Mouse (Mus musculus) liver, adult 2 months (tissue): ENCODE data around the gene Eif3k. TPM values are rescaled to one million over a fixed set of nuclear protein-coding genes. Genes with fewer than 3 reads are reported as not detected.
A peak's percentile ranks its signal among the peaks of the same experiment; 100 is the strongest.

Source experiments
- DNase-seq: peaks from one replicate; pipeline ENCODE4 v3.0.0-alpha.2; 2011; ENCODE audit warnings: low read depth, low spot score; ENCODE audit errors: extremely low read depth
- H3K27ac ChIP-seq: fragments of 200-500 bp; replicated peaks from 2 replicates; pipeline ENCODE4 v1.5.1; 2012; ENCODE audit warnings: low read depth, mild to moderate bottlenecking, control low read depth, inconsistent platforms, low read length; ENCODE audit not compliant: insufficient read depth
- H3K27me3 ChIP-seq: fragments of 200-500 bp; 2 replicates; pipeline ENCODE4 v1.6.1; 2012; ENCODE audit warnings: mild to moderate bottlenecking, moderate library complexity, low read length, inconsistent platforms; ENCODE audit not compliant: control insufficient read depth, insufficient read depth
- H3K36me3 ChIP-seq: fragments of 200-500 bp; 2 replicates; pipeline ENCODE4 v1.6.1; 2012; ENCODE audit warnings: low read length, inconsistent platforms; ENCODE audit not compliant: control insufficient read depth, insufficient read depth
- H3K4me1 ChIP-seq: fragments of 200-500 bp; 2 replicates; pipeline ENCODE4 v1.6.1; 2011; ENCODE audit warnings: low read length; ENCODE audit not compliant: control insufficient read depth, insufficient read depth
- H3K4me3 ChIP-seq: fragments of 200-500 bp; 2 replicates; pipeline ENCODE4 v1.5.1; 2011; ENCODE audit warnings: low read depth, mild to moderate bottlenecking, control low read depth, low read length, moderate library complexity; ENCODE audit not compliant: insufficient read depth
- H3K79me2 ChIP-seq: fragments of 200-500 bp; 2 replicates; pipeline ENCODE4 v1.6.1; 2012; ENCODE audit warnings: inconsistent platforms, mild to moderate bottlenecking, low read length, moderate library complexity; ENCODE audit not compliant: control insufficient read depth, insufficient read depth
- H3K9ac ChIP-seq: fragments of 200-500 bp; 2 replicates; pipeline ENCODE4 v1.6.1; 2012; ENCODE audit warnings: low read depth, mild to moderate bottlenecking, control low read depth, inconsistent platforms, low read length
- CTCF ChIP-seq: fragments of 200-500 bp; IDR thresholded peaks from 2 replicates; pipeline ENCODE4 v1.5.1; 2011; ENCODE audit warnings: low read depth, low read length, control low read depth
- POLR2A ChIP-seq: fragments of 200-500 bp; IDR thresholded peaks from 2 replicates; pipeline ENCODE4 v1.6.1; 2011; ENCODE audit warnings: low read length, control low read depth; ENCODE audit not compliant: insufficient read depth; ENCODE audit errors: extremely low read depth
- WGBS: fragments of 180-500 bp; shearing (Covaris S2); methylation state at CpG from one replicate; pipeline ENCODE4 v1.1.7; 2018; 5-methylcytosine and 5-hydroxymethylcytosine counted together
- polyA plus RNA-seq: library from polyadenylated mRNA; depleted of rRNA; stranded (reverse); fragments of >200 nt; gene quantifications from 2 replicates; pipeline ENCODE4 v1.2.3, GENCODE M21; 2012
- total RNA-seq: library from RNA; depleted of rRNA; stranded (reverse); fragments of >200 nt; gene quantifications from 2 replicates; pipeline ENCODE4 v1.2.3, GENCODE M21; 2014

Gene Eif3k
- total and polyA plus RNA-seq, 2 experiments, result 64.8 to 91.2 TPM

DNA sequence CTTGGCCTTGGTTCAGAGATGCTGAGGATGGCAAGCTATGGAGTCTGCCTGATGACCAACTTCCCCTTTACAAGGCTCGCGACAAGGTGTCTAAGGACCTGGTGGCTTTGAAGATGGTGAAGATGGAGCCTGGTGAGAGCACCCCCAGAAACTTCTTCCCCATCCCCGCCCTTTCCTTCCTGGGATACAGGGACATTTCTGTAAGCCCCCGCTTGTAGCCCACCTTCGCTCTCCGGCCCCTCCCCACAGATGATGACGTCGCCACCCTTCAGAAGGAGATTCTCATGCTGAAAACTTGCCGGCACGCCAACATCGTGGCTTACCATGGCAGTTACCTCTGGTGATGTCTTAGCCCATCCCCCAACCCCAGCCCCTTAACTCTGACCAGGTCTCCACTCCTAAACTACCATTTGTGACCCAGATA, 1.5 kb upstream of the Eif3k start:
- Histone ChIP-seq H3K4me3 (peak overlapping the region; percentile 1; the same call in 1 of the 2 replicates), H3K9ac (no peak overlapping the region), H3K4me1 (peaks cover 11% of the 10 kb centered on the region), H3K27me3 (no peaks in the 10 kb centered on the region), H3K27ac (no peak overlapping the region), H3K36me3 (peaks cover 1% of the 10 kb centered on the region; the same call in 1 of the 2 replicates), H3K79me2 (peaks cover 5% of the 10 kb centered on the region; the same call in 1 of the 2 replicates)
- TF ChIP-seq CTCF, result no peak
- WGBS, result 66% methylated on average over 11 of the region's 11 CpGs
- DNase-seq, result no peak

DNA sequence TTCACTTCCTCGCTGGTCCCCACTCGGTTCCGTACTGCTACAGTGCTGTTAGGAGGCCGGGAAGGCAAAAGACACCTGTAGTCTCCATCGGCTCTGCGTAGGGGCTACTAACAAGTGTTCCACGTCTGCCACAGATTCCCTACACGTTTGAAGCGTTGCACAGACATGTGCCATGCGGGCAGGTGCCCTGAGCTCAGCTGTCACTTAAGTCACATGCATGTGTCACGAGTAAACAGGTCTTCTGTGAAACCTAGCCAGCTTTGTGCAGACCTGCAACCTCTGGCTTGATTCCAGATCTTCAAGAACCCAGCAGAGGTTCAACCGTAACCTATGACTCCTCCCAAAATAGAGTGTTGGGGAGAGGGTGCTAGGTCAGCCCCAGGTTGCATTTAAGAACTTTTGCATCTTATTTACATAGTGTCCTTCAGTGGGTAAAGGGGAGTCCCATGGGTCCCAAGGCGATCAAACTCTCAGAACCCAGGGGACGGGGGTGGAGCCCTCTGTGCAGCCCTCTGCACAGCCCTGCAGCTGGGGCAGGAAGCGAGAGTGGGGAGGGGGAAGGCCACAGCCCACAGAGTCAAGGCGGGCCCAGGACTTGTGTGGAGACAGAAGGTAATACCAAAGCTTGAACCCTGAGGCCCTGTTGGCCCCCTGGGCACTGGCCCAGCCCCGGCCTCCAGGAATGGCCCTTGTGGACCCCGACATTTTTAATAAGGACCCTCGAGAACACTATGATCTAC, 780 bp upstream of the Eif3k start:
- Histone ChIP-seq H3K79me2 (peaks cover 5% of the 10 kb centered on the region; the same call in 1 of the 2 replicates), H3K27ac (peak overlapping the region; percentile 39), H3K27me3 (no peaks in the 10 kb centered on the region), H3K36me3 (peaks cover 1% of the 10 kb centered on the region; the same call in 1 of the 2 replicates), H3K9ac (peak overlapping the region; percentile 71), H3K4me1 (peaks cover 14% of the 10 kb centered on the region), H3K4me3 (peak overlapping the region; percentile 43; the same call in 1 of the 2 replicates)
- 21% methylated on average over 19 of the region's 19 CpGs for WGBS
- TF ChIP-seq POLR2A (no peak), CTCF (no peak)
- DNase-seq, result peak; percentile 28

DNA sequence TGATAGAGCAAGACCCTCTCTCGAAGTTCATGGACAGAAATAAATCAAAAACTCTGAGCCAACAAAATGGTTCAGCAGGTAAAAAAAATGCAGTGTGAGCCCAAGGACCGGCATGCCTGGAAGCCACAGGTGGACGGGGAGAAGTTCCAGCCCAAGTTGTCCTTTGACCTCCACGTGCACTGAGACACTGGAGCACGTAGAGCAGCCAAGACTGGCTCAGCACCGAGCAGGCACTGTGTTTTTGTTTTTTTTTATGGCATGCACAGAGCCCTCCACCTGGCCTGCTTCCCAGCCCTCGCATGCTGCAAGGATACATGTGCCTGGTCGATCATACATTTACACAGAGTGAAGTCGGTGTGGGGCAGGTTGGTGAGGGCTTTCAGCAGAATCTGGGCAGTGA, 4.1 kb downstream of the Eif3k start:
- TF ChIP-seq CTCF (no peak), POLR2A (no peak)
- no peak overlapping the region for H3K9ac ChIP-seq
- peaks cover 5% of the 10 kb centered on the region; the same call in 1 of the 2 replicates for H3K36me3 ChIP-seq
- DNase-seq, result peak; percentile 94
- 20% methylated on average over 9 of the region's 9 CpGs for WGBS
- H3K27ac ChIP-seq, result peak overlapping the region; percentile 70
- H3K4me1 ChIP-seq, result peaks cover 17% of the 10 kb centered on the region
- no peak overlapping the region for H3K4me3 ChIP-seq
- peaks cover 5% of the 10 kb centered on the region; the same call in 1 of the 2 replicates for H3K79me2 ChIP-seq
- no peaks in the 10 kb centered on the region for H3K27me3 ChIP-seq

DNA sequence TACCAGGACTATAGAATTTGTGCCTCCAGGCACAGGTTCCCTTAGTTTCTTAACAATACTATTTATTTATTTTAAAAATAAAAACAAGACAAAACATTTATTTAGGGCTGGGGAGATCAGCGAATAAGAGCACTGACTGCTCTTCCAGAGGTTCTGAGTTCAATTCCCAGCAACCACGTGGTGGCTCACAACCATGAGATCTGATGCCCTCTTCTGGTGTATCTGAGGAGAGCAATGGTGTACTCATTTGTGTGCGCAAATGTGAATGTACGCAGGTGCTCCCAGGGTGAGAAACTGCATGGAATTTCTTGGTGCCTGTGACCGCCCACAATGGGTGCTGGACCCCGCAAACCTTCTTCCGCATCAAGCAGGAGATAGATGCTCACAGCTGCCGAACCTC, 8.6 kb downstream of the Eif3k start:
- peak; percentile 31; the same call in 1 of the 2 replicates for TF ChIP-seq CTCF
- no peak for TF ChIP-seq POLR2A
- H3K9ac ChIP-seq, result no peak overlapping the region
- H3K27ac ChIP-seq, result no peak overlapping the region
- peaks cover 25% of the 10 kb centered on the region; the same call in 1 of the 2 replicates for H3K4me1 ChIP-seq
- peaks cover 4% of the 10 kb centered on the region for H3K36me3 ChIP-seq
- no peak overlapping the region for H3K4me3 ChIP-seq
- 78% methylated on average over 8 of the region's 8 CpGs for WGBS
- no peaks in the 10 kb centered on the region; the same call in 1 of the 2 replicates for H3K79me2 ChIP-seq
- H3K27me3 ChIP-seq, result no peaks in the 10 kb centered on the region
- peak; percentile 44 for DNase-seq

DNA sequence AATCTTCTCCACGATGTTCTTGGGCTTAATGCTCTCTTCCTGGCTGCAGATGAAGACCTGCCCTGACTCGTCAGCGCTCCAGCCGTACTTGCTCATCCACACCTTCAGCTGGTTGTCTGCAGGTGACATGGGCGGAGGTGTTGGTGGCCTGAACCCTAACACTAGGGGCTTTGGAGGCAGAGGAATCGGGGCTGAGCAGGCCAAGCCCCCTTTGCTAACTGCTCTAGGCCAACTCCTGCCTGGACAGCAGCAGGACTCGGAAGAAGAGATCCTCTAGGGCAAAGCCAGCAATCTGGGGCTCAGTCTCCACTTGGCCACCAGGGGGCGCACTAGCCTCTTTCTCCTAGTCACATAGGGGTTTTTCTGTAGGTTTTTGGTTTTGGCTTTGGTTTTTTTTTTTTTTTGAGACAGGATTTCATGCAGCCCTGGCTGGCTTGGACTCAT, 9.1 kb downstream of the Eif3k start:
- H3K4me1 ChIP-seq, result peaks cover 23% of the 10 kb centered on the region; the same call in 1 of the 2 replicates
- H3K27ac ChIP-seq, result no peak overlapping the region
- H3K4me3 ChIP-seq, result no peak overlapping the region
- 70% methylated on average over 8 of the region's 8 CpGs for WGBS
- peaks cover 4% of the 10 kb centered on the region for H3K36me3 ChIP-seq
- H3K27me3 ChIP-seq, result no peaks in the 10 kb centered on the region
- no peak for DNase-seq
- TF ChIP-seq CTCF (peak; percentile 86), POLR2A (no peak)
- no peak overlapping the region for H3K9ac ChIP-seq
- no peaks in the 10 kb centered on the region; the same call in 1 of the 2 replicates for H3K79me2 ChIP-seq

DNA sequence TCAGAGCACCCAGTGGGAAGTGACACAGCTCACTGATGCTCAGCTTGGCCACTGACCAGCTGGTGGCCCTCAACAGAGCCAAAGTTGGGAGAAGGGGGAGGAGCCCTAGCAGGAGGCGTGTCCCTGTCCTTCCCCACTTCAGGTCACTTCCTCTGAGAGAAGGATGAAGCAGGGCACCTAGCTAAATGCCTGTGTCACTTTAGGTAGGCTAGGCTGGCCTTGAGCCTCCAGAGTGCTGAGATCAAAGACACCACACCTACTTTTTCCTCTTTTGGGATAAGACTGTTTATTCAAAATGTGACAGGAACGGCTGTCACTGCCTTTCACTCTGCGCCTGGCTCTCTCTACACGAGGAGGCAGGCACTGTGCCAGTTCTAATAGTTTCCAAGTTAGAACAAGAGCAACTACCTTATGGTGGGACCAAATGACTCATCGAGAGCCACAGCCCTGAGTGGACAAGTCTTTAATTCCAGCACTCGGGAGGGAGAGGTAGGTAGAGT, 9.8 kb downstream of the Eif3k start:
- DNase-seq, result peak; percentile 51
- H3K27me3 ChIP-seq, result no peaks in the 10 kb centered on the region
- H3K79me2 ChIP-seq, result no peaks in the 10 kb centered on the region; the same call in 1 of the 2 replicates
- TF ChIP-seq POLR2A (no peak), CTCF (no peak)
- no peak overlapping the region for H3K9ac ChIP-seq
- WGBS, result 55% methylated on average over 6 of the region's 6 CpGs
- no peak overlapping the region for H3K4me3 ChIP-seq
- H3K4me1 ChIP-seq, result peaks cover 20% of the 10 kb centered on the region; the same call in 1 of the 2 replicates
- peaks cover 3% of the 10 kb centered on the region for H3K36me3 ChIP-seq
- no peak overlapping the region for H3K27ac ChIP-seq
